Mouse (Mus musculus): Measurements from ENCODE around the gene Liph. TPM values are rescaled to one million over a fixed set of nuclear protein-coding genes. Genes with fewer than 3 reads are reported as not detected.
"Not testable (repeated sequence)": the region's sequence is repeated elsewhere in the genome, so short reads cannot be mapped to it uniquely, and the experiment has no call there.

Gene Liph
- total RNA-seq, 2 experiments from 2014 or later = 0.30 to 0.41 TPM

DNA sequence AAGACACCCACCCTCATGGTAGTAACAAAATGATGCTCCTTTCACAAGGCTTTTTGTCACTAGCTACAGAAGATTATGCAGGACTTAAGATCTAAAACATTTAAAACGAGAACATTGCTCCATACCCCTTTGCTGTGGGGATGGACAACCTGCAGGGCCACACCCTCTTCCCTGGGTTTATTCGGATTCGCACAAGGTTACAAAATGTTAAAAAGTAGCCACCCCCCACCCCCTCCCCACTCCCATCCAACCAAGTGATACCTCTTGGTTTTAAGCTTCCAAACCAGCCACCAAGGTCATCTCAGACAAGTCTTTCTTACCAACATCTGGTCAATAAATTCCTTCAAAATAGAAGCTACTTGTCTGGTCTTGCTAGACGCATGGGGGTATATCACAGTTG is 11.9 kb downstream of the Liph start:
- intact Hi-C loops (cut with DNase I) = no loop called here

DNA sequence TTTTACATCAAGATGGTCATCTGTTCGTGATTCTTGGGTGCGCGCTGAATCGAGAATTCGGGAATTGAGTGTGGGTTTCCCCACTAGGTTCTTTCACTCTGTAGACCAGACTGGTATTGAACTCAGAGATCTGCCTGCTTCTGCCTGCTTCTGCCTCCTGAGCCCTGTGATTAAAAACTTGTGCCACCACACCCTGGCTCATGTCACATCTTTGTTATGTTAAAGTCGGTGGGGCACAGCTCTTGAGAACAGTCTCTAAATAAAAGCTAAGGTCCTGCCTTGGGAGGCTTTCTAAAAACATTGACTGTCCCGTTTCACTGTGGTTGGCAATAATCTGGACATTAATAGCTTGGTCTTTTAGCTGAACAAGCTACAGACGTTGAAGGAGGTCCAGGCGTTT is 12.3 kb downstream of the Liph start:
- DNase-seq (ENCODE audit: low spot score in 2 of 2) = no peak
- intact Hi-C loops (cut with DNase I) = no loop called here

More for the DNA sequence above, 11.9 kb downstream of the Liph start:
- no peak for DNase-seq (ENCODE audit: low spot score in 2 of 2)

- peak in 1 of 2 experiments; percentile 73 for DNase-seq (ENCODE audit: low spot score in 2 of 2)
- intact Hi-C loops (cut with DNase I) = no loop called here
These were observed 18.1 kb downstream of the Liph start for GRCm38 (mm10) chr16:21977347-21977746.

- DNase-seq (ENCODE audit: low spot score in 2 of 2) = peak in 1 of 2 experiments; percentile 13
- intact Hi-C loops (cut with DNase I) = no loop called here
These were observed 19.3 kb downstream of the Liph start for GRCm38 (mm10) chr16:21976203-21976602.

GRCm38 (mm10) chr16:21971446-21971845 is 24.0 kb downstream of the Liph start:
- no peak for DNase-seq (ENCODE audit: low spot score in 2 of 2)
- intact Hi-C loops (cut with DNase I) = no loop called here

- intact Hi-C loops (cut with DNase I) = no loop called here
- DNase-seq (ENCODE audit: low spot score in 2 of 2) = no peak
These were observed 24.9 kb downstream of the Liph start for GRCm38 (mm10) chr16:21970536-21970935.

DNA sequence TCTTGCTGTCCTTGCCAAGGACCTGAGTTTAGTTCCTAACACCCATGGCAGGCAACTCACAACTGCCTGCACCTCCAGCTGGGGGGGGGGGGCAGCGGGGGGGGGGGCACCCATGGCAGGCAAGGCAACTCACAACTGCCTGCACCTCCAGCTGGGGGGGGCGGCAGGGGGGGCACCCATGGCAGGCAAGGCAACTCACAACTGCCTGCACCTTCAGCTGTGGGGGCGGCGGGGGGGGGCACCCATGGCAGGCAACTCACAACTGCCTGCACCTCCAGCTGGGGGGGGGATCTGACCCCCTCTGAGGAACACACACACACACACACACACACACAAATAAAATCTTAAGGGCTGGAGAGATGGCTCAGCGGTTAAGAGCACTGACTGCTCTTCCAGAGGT is 25.6 kb downstream of the Liph start:
- intact Hi-C loops (cut with DNase I) = no loop called here
- no peak for DNase-seq (ENCODE audit: low spot score in 2 of 2)

- intact Hi-C loops (cut with DNase I) = no loop called here
- DNase-seq (ENCODE audit: low spot score in 2 of 2) = no peak
These were observed 29.9 kb downstream of the Liph start for GRCm38 (mm10) chr16:21965576-21965975.

GRCm38 (mm10) chr16:21955591-21955990 is 39.9 kb downstream of the Liph start:
- no peak for DNase-seq (ENCODE audit: low spot score in 2 of 2)
- intact Hi-C loops (cut with DNase I) = no loop called here

DNA sequence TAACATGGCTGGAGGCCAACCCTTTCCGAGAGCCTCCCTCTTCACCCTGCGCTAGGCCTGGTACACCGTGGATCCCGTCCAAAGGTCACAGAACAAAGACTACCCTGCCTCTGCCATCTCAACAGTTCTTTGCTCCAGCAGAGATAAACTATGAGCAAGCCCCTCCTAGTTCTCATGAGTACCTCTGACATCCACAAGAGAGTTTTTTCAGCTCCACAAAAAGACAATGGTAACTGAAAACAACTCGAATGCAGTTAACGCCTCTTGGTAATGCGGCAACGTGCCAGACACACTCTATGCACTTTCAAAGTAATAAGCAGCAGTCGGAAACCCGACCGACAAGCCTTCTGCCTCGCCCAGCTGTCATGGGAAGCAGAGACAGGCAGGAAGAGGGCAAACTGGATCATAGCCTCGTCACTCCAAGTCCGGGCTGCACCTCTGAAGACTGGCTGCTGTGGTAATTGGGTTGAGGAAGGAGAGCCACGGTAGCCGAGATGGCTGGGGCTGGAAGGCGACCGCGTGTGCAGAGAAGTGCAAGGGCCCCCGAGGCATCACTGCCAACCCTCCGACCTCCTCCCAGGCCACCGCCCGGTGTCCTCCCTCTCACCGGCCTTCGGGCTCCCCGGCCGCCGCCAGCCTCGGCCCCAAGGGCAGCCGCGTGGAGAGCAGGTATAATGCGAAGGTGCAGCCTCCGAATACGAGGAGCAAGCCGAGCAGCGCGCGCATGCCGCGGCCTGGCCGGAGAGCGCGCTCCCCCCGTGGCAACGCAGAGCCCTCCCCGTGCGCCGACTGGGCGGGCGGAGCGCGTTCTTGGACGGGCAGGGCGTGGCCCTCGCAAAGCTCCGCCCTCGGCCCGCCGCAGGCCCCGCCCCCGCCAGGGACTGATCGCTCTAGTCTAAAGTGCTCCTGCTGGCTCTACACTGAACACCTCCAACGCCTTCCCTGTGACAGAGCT is 48.4 kb downstream of the Liph start, which contains the start of gene Tmem41a:
Gene Tmem41a (minus strand): TSS at position 792 of the 955 bp plus-strand sequence.
- DNase-seq (ENCODE audit: low spot score in 2 of 2) = peak; percentile 86 to 92
- intact Hi-C loops (cut with DNase I) = no loop called here

DNA sequence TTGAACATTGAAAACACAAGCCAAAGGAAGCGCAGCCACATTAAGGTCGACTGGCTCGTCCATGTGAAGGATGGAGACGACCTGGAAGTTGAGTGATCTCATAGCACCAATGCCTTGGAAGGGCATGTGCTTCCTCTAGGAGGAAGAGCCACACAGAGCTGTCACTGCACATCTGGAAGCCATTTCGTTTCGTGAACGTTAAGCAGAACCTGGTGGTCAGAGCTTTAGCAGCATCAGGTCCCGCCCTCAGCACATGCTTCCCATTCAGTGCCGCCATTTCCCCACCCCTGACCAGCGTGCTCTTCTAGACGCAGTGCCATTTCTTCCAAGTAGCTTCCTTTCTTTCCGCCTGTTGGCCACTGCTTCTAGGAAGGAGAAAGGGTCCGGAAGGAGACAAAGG is 67.0 kb downstream of the Liph start:
- DNase-seq (ENCODE audit: low spot score in 2 of 2) = no peak
- intact Hi-C loops (cut with DNase I) = no loop called here

DNA sequence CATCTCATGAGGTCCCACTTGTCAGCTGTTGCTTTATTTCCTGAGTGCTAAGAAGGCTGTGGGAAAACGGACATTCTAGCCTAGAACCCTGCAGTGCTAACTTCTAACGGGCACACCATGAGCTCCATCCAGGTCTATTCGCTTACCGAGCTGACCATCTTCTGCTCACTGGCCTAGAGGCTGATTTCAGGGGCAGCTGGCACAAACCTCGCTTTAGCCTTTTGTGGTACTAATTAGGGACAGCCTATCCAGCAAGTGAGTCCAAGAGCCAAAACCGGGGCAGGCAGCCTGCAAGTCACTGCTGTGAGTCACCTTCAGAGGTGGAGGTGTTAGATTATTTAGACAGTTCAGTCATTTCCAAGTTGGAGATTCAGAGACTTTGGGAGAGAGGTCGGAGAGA is 78.8 kb downstream of the Liph start:
- intact Hi-C loops (cut with DNase I) = no loop called here
- DNase-seq (ENCODE audit: low spot score in 2 of 2) = no peak

- intact Hi-C loops (cut with DNase I) = no loop called here
- peak in 1 of 2 experiments; percentile 38 for DNase-seq (ENCODE audit: low spot score in 2 of 2)
These were observed 82.1 kb downstream of the Liph start for GRCm38 (mm10) chr16:21913347-21913746.

GRCm38 (mm10) chr16:21908906-21909305 is 86.6 kb downstream of the Liph start:
- DNase-seq (ENCODE audit: low spot score in 2 of 2); intact Hi-C loops (cut with DNase I): not testable (repeated sequence)

DNA sequence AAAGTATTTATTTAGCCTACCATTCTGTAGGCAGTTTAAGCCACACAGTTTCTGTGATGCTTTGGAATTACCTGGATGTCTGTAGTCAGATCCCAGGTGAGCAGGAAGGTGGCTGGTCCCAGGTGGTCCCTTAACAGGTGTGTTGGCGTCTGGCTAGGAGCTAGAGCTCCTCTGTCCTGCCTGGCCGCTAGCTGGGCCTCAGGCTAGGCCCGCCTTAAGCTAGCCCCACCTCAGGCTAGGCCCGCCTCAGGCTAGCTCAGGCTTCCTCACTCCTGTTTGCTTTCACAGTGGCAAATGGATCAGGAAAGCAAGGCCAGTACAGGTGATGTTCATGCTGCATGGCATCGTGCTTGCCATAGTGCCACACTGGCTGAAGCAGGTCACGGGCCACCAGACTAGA is 88.6 kb downstream of the Liph start:
- DNase-seq (ENCODE audit: low spot score in 2 of 2) = no peak
- intact Hi-C loops (cut with DNase I) = no loop called here

GRCm38 (mm10) chr16:21905996-21906395 is 89.5 kb downstream of the Liph start:
- intact Hi-C loops (cut with DNase I) = no loop called here
- DNase-seq (ENCODE audit: low spot score in 2 of 2) = no peak

DNA sequence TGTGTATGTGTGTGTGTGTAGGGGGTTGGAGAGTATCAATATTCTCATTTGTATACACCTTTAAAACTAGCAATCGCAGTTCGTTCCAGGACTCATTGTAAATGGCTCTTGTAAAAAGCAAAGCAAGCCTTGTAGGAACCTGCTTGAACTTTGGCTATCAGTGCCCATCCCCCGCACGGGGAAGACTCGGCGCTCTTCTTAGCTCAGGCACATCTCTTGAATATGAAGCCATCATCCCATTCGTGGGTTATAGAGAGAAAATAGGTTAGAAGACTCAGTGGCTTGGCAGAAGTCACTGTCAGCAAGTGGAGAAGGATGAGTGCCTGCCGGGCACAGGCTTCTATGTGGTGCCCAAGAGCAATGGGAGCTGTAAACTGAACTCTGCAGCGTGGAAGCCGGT is 90.8 kb downstream of the Liph start:
- DNase-seq (ENCODE audit: low spot score in 2 of 2) = no peak
- intact Hi-C loops (cut with DNase I) = no loop called here

All from left cerebral cortex, postnatal 25 days (tissue).